Mouse (Mus musculus) right cerebral cortex, postnatal 36 days (tissue): ENCODE measurements at regions not wholly inside any gene's neighbourhood (a gene's known extent, or its start where the extent isn't known, plus 50 kb on each side); places are given as distances from the start of the nearest gene placed in this dataset.

ENCODE experiments used
- DNase-seq, 2 experiments: peaks; one replicate each; pipeline ENCODE4 v3.0.0; 2022; ENCODE audit warnings: low spot score in 2 of 2, mixed read lengths in 1 of 2

DNA sequence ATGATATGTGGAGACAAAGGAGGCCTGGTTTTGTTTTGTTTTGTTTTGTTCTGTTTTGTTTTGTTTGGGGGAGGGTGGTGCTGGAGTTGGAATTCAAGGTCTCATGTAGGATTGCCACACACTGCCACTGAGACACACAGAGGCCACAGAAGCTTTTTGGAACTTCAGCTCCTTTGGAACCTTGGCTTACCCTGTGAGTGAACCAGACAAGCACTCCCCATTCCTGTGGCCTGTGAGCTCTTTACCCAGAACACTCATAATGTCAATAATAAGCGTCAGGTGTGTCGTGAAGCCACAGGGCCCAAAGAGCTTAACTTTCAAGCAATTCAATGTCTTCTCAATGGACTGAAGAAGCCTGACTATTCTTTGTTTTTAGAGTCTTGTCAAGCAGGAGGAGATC is 70.2 kb upstream of the Il15 start:
- no peak for DNase-seq

DNA sequence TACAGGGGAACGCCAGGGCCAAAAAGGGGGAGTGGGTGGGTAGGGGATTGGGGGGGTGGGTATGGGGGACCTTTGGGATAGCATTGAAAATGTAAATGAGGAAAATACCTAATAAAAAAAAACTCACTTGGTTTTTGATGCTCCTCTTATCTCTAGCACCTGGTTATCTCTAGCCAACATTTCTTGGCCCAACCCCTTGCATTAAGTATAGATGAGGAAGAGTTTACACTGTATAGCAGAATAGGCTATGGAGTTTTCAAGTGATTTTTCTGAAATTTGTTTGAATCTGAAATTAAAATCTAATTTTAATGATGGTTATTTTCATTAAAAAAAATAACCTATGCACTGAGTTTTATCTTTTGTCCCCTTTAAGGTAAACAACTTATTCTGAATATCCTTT is 68.8 kb upstream of the Il15 start:
- DNase-seq: no peak

DNA sequence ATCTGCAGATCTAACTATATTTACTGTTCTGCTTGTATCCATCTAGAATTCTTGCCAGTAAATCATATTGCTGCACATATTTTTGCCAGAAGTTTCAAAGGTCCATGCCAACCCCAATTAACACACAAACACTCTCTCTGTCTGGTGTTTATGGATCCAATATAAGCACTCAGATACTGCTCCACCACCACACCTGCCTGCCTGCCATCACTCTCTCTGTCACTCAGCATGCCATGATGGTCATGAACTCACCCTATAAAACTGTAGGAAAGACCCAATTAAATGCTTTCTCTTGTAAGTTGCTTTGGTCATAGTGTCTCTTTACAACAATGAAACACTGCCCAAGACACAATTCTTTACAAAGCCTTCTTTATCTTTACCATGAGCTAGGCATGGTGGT is 66.8 kb upstream of the Il15 start:
- no peak for DNase-seq

DNA sequence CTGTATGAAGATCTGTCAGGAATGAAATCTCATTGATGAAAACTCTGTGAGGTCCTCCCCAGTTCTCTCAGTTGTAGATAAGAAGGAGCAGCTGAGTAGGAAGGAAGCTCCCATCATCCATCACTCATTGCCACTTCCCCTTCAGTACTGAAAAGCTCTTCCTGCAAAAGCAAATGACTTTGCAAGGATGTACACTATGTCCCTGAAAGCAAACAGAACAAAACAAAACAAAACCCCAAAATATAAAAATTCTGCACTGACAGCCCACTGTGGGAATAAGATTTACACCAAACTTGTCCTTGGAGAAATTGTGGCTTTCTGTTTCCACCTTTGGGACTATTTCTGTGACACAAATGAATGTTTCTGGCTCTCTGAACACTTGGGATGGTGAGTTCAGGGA is 59.8 kb upstream of the Il15 start:
- no peak for DNase-seq

DNA sequence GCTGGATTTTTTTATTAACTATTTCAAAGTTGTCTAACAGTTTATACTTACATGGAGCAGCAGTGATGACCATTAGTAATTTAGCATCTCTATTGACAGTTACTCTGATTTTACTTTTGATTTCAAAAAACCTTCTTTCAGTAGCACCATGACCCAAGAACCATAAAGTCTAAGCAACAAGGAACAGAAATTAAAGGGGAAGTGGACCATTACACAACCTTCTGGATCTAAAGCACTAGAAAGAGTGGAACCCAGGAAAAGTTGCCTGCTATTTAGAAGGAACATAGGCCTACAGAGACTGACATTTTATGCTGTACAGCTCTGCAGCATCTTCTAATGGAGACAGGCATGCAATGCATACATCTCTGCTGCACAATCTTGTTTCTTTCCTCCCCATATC is 56.0 kb upstream of the Il15 start:
- no peak for DNase-seq

DNA sequence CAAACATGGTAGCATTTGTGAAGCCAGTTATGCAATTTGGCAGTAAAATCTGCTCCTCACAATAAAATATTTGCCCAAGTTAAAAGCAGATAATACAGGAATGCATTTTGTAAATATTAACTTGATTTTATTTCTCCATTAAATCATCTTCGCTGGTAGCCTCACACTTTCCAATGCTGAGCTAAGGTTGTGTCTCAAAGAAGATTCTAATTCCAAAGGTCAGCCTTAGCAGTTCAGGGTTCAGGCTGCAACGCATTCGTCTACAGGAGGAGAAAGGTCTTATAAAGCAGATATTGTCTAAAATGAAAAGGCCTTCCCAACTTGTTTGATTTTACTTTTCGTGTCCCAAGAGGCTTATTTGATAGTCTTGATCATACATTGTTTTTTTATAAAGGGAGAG is 51.0 kb upstream of the Il15 start:
- DNase-seq: no peak
